Mouse (Mus musculus) forebrain, embryonic 14.5 days (tissue): ENCODE measurements around the gene Hectd4. TPM values are rescaled to one million over a fixed set of nuclear protein-coding genes. Genes with fewer than 3 reads are reported as not detected.

ENCODE experiments used
- ATAC-seq: fragments of 200-750 bp; cut with Nextera tagmentation; 2 replicates; pipeline ENCODE4 v1.8.0; 2017; ENCODE audit warnings: mild to moderate bottlenecking, moderate library complexity
- DNase-seq: peaks from one replicate; pipeline ENCODE4 v3.0.0-alpha.2; 2015; ENCODE audit warnings: low spot score
- H3K27ac ChIP-seq: fragments of 300-500 bp; sonication (generic); 2 replicates; pipeline ENCODE4 v1.5.1; 2014; ENCODE audit warnings: low read depth, mild to moderate bottlenecking, control low read depth, low read length, moderate library complexity
- H3K27me3 ChIP-seq: fragments of 300-500 bp; sonication (generic); replicated peaks from 2 replicates; pipeline ENCODE4 v1.6.1; 2014; ENCODE audit warnings: low read length, control low read depth, mixed read lengths; ENCODE audit not compliant: control insufficient read depth, insufficient read depth
- H3K36me3 ChIP-seq: fragments of 300-500 bp; sonication (generic); 2 replicates; pipeline ENCODE4 v1.6.1; 2014; ENCODE audit warnings: low read length, control low read depth; ENCODE audit not compliant: control insufficient read depth, insufficient read depth
- H3K4me1 ChIP-seq: fragments of 300-500 bp; sonication (generic); 2 replicates; pipeline ENCODE4 v1.6.1; 2014; ENCODE audit warnings: antibody characterized with exemption, low read length, control low read depth; ENCODE audit not compliant: control insufficient read depth, insufficient read depth
- H3K4me2 ChIP-seq: fragments of 300-500 bp; sonication (generic); 2 replicates; pipeline ENCODE4 v1.6.1; 2014; ENCODE audit warnings: mild to moderate bottlenecking, control low read depth, low read length
- H3K4me3 ChIP-seq: fragments of 300-500 bp; sonication (generic); 2 replicates; pipeline ENCODE4 v1.5.1; 2014; ENCODE audit warnings: low read depth, low read length, control low read depth
- H3K9ac ChIP-seq: fragments of 300-500 bp; sonication (generic); 2 replicates; pipeline ENCODE4 v1.6.1; 2014; ENCODE audit warnings: mild to moderate bottlenecking, low read length, control low read depth, moderate library complexity
- H3K9me3 ChIP-seq: fragments of 300-500 bp; sonication (generic); replicated peaks from 2 replicates; pipeline ENCODE4 v1.6.1; 2016; ENCODE audit warnings: low read length, control low read depth, mixed read lengths; ENCODE audit not compliant: control insufficient read depth
- WGBS: fragments of 180-500 bp; shearing (Covaris S2); extraction: QIAGEN DNeasy Blood & Tissue Kit; methylation state at CpG from one replicate; pipeline ENCODE4 v1.1.7; 2014; 5-methylcytosine and 5-hydroxymethylcytosine counted together
- polyA plus RNA-seq: library from polyadenylated mRNA; unstranded; fragments of >200 nt; fragmentation: Nextera tagmentation; extraction: Ambion mirVana; gene quantifications from 2 replicates; pipeline ENCODE4 v1.2.1, GENCODE M21; 2014

Hectd4 gene
- polyA plus RNA-seq, 1 experiment from 2014 or later: 15.8 TPM

GRCm38 (mm10) chr5:121233726-121234125 is 13.7 kb downstream of the Hectd4 start:
- no peak overlapping the region for H3K27ac ChIP-seq
- WGBS: 92% methylated on average over 2 of the region's 2 CpGs

GRCm38 (mm10) chr5:121236171-121236570 is 16.2 kb downstream of the Hectd4 start:
- H3K4me3 ChIP-seq: no peak overlapping the region
- H3K36me3 ChIP-seq: no peaks in the 10 kb centered on the region
- no peak overlapping the region for H3K4me2 ChIP-seq
- no peaks in the 10 kb centered on the region for H3K4me1 ChIP-seq
- DNase-seq (peak; percentile 47), ATAC-seq (no peak)
- H3K27me3 ChIP-seq: no peaks in the 10 kb centered on the region
- H3K9ac ChIP-seq: no peak overlapping the region
- H3K9me3 ChIP-seq: no peaks in the 10 kb centered on the region; the same call in 1 of the 2 replicates
- 77% methylated on average over 5 of the region's 5 CpGs for WGBS
- no peak overlapping the region for H3K27ac ChIP-seq

More at GRCm38 (mm10) chr5:121233726-121234125, 13.7 kb downstream of the Hectd4 start:
- ATAC-seq (no peak), DNase-seq (no peak)
- Histone ChIP-seq H3K4me1 (no peaks in the 10 kb centered on the region), H3K4me2 (no peak overlapping the region), H3K36me3 (no peaks in the 10 kb centered on the region), H3K9ac (no peak overlapping the region), H3K27me3 (no peaks in the 10 kb centered on the region), H3K4me3 (no peak overlapping the region), H3K9me3 (no peaks in the 10 kb centered on the region; the same call in 1 of the 2 replicates)

- H3K27ac ChIP-seq: no peak overlapping the region
- ATAC-seq (no peak), DNase-seq (peak; percentile 25)
- H3K4me1 ChIP-seq: no peaks in the 10 kb centered on the region
- no peak overlapping the region for H3K4me2 ChIP-seq
- H3K4me3 ChIP-seq: no peak overlapping the region
- H3K9ac ChIP-seq: no peak overlapping the region
- 72% methylated on average over 2 of the region's 2 CpGs for WGBS
- no peaks in the 10 kb centered on the region for H3K36me3 ChIP-seq
- no peaks in the 10 kb centered on the region; the same call in 1 of the 2 replicates for H3K9me3 ChIP-seq
- no peaks in the 10 kb centered on the region for H3K27me3 ChIP-seq
Measured at GRCm38 (mm10) chr5:121238208-121238607, 18.2 kb downstream of the Hectd4 start.

- Histone ChIP-seq H3K4me2 (no peak overlapping the region), H3K36me3 (no peaks in the 10 kb centered on the region), H3K4me3 (no peak overlapping the region), H3K4me1 (no peaks in the 10 kb centered on the region), H3K27me3 (no peaks in the 10 kb centered on the region), H3K9ac (no peak overlapping the region), H3K27ac (no peak overlapping the region), H3K9me3 (no peaks in the 10 kb centered on the region; the same call in 1 of the 2 replicates)
- WGBS: 72% methylated on average over 5 of the region's 5 CpGs
- DNase-seq (peak; percentile 81), ATAC-seq (peak; percentile 82; the same call in 1 of the 2 replicates)
Measured at GRCm38 (mm10) chr5:121239846-121240245, 19.8 kb downstream of the Hectd4 start.

- Histone ChIP-seq H3K4me2 (no peak overlapping the region), H3K27ac (no peak overlapping the region), H3K9me3 (no peaks in the 10 kb centered on the region), H3K4me3 (no peak overlapping the region), H3K9ac (no peak overlapping the region), H3K36me3 (no peaks in the 10 kb centered on the region), H3K27me3 (no peaks in the 10 kb centered on the region), H3K4me1 (no peaks in the 10 kb centered on the region; the same call in 1 of the 2 replicates)
- ATAC-seq (no peak), DNase-seq (no peak)
Measured at GRCm38 (mm10) chr5:121241182-121241581, 21.2 kb downstream of the Hectd4 start.

- Histone ChIP-seq H3K4me1 (no peaks in the 10 kb centered on the region; the same call in 1 of the 2 replicates), H3K9ac (no peak overlapping the region), H3K4me3 (no peak overlapping the region), H3K27me3 (no peaks in the 10 kb centered on the region), H3K36me3 (no peaks in the 10 kb centered on the region), H3K4me2 (no peak overlapping the region), H3K27ac (no peak overlapping the region), H3K9me3 (no peaks in the 10 kb centered on the region)
- ATAC-seq: no peak
- WGBS: 64% methylated on average over 1 of the region's 1 CpGs
- no peak for DNase-seq
Measured at GRCm38 (mm10) chr5:121242261-121242660, 22.2 kb downstream of the Hectd4 start.

GRCm38 (mm10) chr5:121242701-121243100 is 22.7 kb downstream of the Hectd4 start:
- no peak overlapping the region for H3K9ac ChIP-seq
- ATAC-seq (no peak), DNase-seq (no peak)
- H3K27me3 ChIP-seq: no peaks in the 10 kb centered on the region
- no peaks in the 10 kb centered on the region; the same call in 1 of the 2 replicates for H3K4me1 ChIP-seq
- no peak overlapping the region for H3K27ac ChIP-seq
- H3K9me3 ChIP-seq: no peaks in the 10 kb centered on the region
- WGBS: 88% methylated on average over 1 of the region's 1 CpGs
- H3K4me3 ChIP-seq: no peak overlapping the region
- no peak overlapping the region for H3K4me2 ChIP-seq
- H3K36me3 ChIP-seq: no peaks in the 10 kb centered on the region

- DNase-seq (no peak), ATAC-seq (no peak)
- Histone ChIP-seq H3K4me3 (no peak overlapping the region), H3K9me3 (no peaks in the 10 kb centered on the region), H3K9ac (no peak overlapping the region), H3K4me1 (no peaks in the 10 kb centered on the region; the same call in 1 of the 2 replicates), H3K27ac (no peak overlapping the region), H3K4me2 (no peak overlapping the region), H3K27me3 (no peaks in the 10 kb centered on the region), H3K36me3 (no peaks in the 10 kb centered on the region)
- WGBS: 92% methylated on average over 1 of the region's 1 CpGs
Measured at GRCm38 (mm10) chr5:121243676-121244364, 23.8 kb downstream of the Hectd4 start.

- H3K27me3 ChIP-seq: no peaks in the 10 kb centered on the region
- H3K9ac ChIP-seq: no peak overlapping the region
- no peak overlapping the region for H3K4me2 ChIP-seq
- no peak for ATAC-seq
- H3K36me3 ChIP-seq: no peaks in the 10 kb centered on the region
- WGBS: 92% methylated on average over 5 of the region's 5 CpGs
- no peak for DNase-seq
- H3K27ac ChIP-seq: no peak overlapping the region
- H3K4me3 ChIP-seq: no peak overlapping the region
- no peaks in the 10 kb centered on the region for H3K9me3 ChIP-seq
- H3K4me1 ChIP-seq: no peaks in the 10 kb centered on the region; the same call in 1 of the 2 replicates
Measured at GRCm38 (mm10) chr5:121244365-121244731, 24.3 kb downstream of the Hectd4 start.
